Mouse (Mus musculus) hematopoietic multipotent progenitor cell, adult 10-12 weeks (in vitro differentiated cells): ENCODE measurements around the gene Pkm. TPM values are rescaled to one million over a fixed set of nuclear protein-coding genes. Genes with fewer than 3 reads are reported as not detected.

Experiments
- polyA plus RNA-seq: library from polyadenylated mRNA; stranded (reverse); fragments of >175 nt; gene quantifications from 2 replicates; pipeline ENCODE4 v1.2.3, GENCODE M21; 2012; ENCODE audit warnings: low replicate concordance

The Pkm gene
- 197 and 319 TPM in 2 replicates for polyA plus RNA-seq

GRCm38 (mm10) chr9:59655958-59656634 lies at the start of gene Pkm:
Gene Pkm, plus strand, starts transcription at chr9:59656368.

DNA sequence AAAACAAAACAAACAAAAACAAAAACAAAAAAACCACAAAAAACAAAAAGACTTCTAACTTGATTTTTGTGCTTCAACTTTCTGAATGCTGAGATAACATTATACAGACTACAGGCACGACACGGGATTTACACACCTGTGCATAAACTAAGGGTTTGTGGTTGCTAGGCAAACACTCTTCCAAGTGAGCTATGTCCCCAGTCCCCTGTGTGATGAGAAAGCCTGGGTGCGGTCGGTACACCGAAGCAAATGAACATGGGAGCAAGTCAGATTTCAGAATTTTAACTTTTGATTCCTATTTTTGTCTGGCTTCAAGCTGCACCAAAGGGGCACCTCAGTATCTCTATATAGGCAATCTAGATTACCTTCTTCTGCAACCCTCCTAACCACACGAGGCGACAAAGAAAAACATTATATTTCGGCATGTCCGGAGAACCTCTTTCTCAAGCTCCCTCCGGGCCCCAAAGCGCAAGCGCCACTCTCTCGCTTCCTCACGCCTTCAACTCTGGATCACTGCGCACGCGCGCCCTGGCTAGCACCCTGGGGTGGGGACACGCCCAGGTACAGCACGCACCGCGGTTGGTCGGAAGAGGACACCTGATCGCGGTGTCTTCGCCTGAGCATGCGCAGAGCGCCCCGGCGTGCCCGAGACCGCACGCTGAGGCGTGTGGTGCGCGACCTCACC lies 39.4 kb upstream of the Pkm start, which contains the start of gene Parp6:
Gene Parp6 (plus strand): TSS at position 663 of the 685 bp plus-strand sequence.

GRCm38 (mm10) chr9:59679678-59680533 lies 23.7 kb downstream of the Pkm start, which contains the start of gene Gramd2:
Gene Gramd2, plus strand, starts transcription at chr9:59680144.

Other genes with a start within 250 kb of the Pkm start
- 28.2 and 73.3 TPM in 2 replicates for gene Arih1, start 169.8 kb upstream of the Pkm start, polyA plus RNA-seq
- gene Hexa, start 116.8 kb upstream of the Pkm start, polyA plus RNA-seq = 69.6 and 74.6 TPM in 2 replicates
- 0.42 and 0.77 TPM in 2 replicates for gene Tmem202, start 116.5 kb upstream of the Pkm start, polyA plus RNA-seq
- gene Celf6, start 78.5 kb upstream of the Pkm start, polyA plus RNA-seq = not detected in 2 replicates
- 18.4 and 18.8 TPM in 2 replicates for gene Parp6, start 39.1 kb upstream of the Pkm start, polyA plus RNA-seq
- 0.31 and 0.64 TPM in 2 replicates for gene Gramd2, start 23.8 kb downstream of the Pkm start, polyA plus RNA-seq
- 0.26 and 0.29 TPM in 2 replicates for gene Senp8, start 94.3 kb downstream of the Pkm start, polyA plus RNA-seq
- 2.2 and 4.3 TPM in 2 replicates for gene Myo9a, start 94.5 kb downstream of the Pkm start, polyA plus RNA-seq